Mouse (Mus musculus) gastrocnemius, postnatal 10 days (tissue): ENCODE data around the gene Mfsd4b5. TPM values are rescaled to one million over a fixed set of nuclear protein-coding genes. Genes with fewer than 3 reads are reported as not detected.
"Not testable (repeated sequence)": the region's sequence is repeated elsewhere in the genome, so short reads cannot be mapped to it uniquely, and the experiment has no call there.

Experiments used
- DNase-seq: peaks from one replicate; pipeline ENCODE4 v3.0.0; 2021; ENCODE audit warnings: mixed read lengths
- long read RNA-seq, 2 experiments: library from polyadenylated mRNA; stranded (forward); transcript quantifications; one replicate each; pipeline ENCODE4 v2.0.0; 2021
- total RNA-seq, 2 experiments: library from RNA; stranded (reverse); gene quantifications; 2 replicates each; pipeline ENCODE4 v1.2.3; 2021

Gene Mfsd4b5
- under 1 TPM; 0.52 TPM for total RNA-seq
- long read RNA-seq, experiment 1 = 0 reads
- long read RNA-seq, experiment 2 = 0 reads

DNA sequence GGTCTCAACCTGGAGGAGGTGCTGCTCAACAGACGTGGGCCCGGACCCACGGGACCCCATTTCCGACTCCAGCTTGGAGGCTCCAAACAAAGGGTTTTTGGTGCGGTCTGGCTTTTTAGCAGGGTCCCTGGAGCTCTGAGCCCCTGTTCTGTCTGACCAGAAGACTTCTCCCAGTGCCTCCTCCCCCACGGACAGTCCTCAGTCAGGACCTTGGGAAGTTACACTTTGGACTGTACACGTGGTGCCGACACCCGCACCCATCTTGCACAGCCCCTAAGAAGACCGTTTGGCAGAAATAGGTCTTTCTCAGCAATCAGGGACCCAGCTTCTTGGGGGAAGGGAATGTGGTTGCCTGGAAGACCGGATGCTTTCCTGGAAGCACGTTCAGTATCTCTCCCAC is at the start of gene Mfsd4b5:
Mfsd4b5 (minus strand) TSS at position 181 of the 400 bp plus-strand sequence.
- DNase-seq = no peak

DNA sequence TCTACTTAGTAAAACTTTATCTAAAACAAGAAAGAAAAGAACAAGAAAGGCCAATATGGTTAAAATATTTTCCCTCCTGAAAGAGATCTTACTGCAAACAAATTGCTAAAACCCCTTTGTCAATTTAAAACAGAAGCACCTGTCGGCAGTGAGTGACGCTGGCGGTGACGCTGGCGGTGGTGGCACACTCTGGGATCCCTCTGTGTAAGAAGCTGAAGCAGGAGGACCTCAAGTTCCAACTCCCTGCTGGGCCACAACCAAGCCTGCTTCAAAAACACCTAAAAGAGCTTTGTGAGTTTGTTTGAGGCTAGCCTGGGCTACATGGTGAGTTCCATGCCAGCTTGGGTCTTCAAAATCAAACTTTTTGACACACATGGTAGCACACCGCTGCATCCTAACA is 48.5 kb upstream of the Mfsd4b5 start:
- no peak for DNase-seq

DNA sequence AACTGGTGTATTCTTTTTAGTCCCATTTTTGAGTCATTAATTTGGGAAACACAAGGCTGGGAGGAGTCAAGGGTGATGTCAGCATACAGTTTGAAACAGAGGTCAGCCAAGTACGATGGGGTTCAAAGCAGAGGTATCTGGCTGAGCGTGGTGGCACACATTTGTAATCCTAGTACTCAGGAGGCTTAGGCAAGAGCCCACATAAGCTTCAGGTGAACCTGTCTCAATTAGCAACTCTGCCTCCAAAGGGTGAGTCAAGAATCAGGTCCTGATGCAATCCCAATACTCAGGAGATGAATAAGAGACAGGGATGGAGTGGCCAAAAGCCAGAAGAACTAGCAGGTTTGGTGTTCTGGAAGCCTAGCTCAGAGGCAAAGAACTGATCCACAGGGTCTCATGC is 46.5 kb upstream of the Mfsd4b5 start:
- DNase-seq = no peak

DNA sequence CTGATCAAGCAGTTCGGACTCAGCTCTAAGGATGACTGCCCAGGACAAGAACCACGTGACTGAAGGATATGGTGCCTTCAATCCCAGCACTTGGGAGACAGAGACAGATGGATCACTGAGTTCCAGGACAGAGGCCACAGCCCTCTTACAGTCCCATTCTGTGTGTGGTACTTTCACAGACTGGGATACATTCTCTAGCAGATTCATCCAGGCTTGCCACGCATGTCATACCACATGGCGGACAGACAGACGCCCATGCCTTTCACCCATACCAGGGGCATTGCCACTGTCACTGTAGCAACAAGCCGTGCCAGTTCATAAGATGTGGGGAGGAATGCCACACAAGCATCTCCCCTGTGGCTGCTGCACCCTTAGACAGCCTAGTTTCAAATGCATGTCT is 44.3 kb upstream of the Mfsd4b5 start:
- no peak for DNase-seq

DNA sequence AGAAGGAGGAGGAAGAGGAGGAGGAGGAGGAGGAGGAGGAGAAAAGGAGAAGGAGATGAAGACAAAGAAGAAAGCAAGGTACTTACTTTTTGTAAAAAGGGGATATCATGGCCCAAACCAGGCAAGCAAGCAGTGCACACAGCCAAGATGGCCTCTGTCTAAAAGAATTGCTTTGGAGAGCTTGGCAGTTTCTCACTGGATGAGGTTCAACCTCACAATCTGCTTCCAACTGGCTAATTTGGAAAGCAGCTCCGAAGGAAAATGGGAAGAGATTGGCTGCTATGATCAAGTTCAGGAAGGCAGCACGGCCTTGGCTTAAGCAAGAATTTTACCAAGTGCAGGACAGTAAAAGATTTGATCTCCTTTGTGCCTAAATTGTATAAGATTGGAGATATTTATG is 43.2 kb upstream of the Mfsd4b5 start:
- DNase-seq = no peak

DNA sequence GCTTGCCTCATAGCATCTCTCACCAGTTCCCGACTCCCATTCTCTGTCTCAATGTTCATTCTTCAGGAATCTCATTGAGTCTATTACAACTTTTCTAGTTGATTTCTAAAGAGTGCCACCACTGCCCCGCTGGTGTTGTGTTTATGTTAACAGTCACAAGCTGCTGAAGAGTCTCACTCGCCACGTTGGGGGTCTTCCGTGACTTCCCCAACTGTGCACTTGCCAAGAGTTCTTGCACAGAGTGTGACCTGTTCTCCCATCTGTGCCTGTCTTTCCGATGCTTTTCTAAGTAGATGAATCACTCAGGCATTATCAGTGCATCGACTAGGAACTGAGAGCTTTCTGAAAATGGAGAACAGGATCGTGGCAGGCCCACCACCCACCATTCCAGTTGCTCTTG is 41.6 kb upstream of the Mfsd4b5 start:
- DNase-seq = no peak

DNA sequence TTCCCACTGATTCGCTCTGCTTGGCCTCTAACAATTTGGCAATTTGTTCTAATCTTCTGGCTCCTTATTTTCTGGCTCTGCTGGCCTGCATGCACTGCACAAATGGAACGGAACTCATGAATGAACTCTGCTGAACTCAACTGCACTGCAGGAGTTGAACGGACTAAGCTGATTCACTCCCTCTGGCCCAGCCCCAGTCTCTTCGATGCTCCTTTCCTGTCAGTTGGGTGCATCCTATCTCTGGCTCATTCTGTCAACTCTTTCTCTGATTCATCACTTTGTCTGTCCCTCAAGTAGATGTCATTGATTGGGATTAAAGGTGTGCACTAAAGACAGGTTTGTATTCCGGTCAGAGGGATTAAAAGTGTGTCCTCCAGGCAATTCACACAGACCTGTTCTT is 40.1 kb upstream of the Mfsd4b5 start:
- no peak for DNase-seq

DNA sequence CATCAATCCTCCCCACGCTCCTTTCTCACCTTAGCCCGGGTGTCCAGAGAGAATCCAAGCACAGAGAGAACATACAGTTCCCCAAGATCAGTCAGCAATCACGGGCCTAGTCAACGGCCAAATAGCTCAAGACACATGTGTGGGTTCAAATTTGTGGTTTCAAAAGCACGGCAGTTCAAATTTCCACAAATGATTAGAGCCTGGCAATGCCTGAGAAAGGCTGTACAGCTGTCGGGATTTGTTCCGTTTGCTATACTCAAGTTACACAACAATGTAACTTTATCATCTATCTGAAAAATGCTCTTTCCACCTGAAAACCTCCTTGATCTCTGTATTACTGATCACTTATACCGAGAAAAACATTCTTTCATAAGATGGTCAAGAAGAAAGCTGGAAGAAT is 39.1 kb upstream of the Mfsd4b5 start:
- no peak for DNase-seq

DNA sequence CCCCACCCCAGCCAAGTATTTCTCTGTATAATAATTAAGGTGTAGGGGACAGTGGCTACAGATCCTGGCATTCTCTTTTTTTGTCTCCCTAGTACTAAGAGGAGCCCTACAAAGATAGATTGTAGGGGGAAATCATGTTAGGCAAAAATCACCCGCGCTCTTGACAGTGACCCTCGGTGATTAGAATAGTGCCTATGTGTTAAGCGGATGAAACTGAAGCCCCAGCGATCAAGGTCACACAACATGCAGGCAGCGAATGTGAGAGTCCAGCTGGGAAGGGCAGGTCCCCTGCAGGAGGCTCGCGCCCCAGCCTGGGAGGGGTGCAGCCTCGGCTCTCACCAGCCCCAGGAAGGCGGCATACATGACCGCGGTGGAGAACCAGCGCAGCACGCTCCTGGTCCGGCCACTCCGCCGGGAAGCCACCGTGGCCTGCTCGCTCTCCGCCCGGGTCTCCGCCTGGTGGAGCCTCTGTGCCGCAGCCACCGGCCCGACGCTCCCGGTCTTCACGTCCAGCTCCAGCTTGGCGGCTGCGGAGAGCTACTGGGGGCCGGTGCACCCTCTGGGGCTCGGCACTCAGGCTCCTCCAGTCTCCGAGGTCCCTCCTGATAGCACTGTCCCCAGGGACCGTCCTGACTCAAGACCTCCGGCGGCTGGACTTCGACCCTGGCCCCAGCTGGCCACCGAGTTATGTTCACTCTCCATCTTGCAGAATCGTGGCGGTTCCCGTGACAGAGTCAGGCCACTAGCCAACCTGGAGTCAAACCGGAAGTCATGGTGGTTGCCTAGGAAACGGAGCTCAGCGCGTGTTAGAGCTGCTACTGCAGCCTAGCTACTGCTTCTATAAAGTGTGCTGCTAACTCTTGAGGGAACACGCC is 38.3 kb upstream of the Mfsd4b5 start, which contains the start of gene Mfsd4b1:
Mfsd4b1 (minus strand) TSS at position 715 of the 875 bp plus-strand sequence.
- DNase-seq = peak; percentile 75

DNA sequence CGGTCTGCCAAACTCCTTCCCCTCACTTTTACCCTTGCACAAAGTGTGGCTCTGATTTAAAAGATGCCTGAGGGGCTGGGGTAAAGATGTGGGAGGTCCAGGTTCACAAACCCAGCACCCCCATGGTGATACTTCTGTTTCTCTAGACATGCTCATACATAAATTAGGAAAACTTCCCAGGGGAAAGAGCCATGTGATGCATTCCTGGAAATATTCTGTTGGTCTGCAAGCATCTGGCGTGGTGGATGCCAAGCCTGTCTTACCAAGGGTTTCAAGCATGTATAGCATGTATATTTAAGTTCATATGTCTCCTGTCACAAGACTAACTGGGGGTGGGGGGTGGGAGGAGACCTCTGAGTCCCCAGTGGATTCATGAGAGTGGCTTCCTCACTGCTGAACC is 34.0 kb upstream of the Mfsd4b5 start:
- no peak for DNase-seq

DNA sequence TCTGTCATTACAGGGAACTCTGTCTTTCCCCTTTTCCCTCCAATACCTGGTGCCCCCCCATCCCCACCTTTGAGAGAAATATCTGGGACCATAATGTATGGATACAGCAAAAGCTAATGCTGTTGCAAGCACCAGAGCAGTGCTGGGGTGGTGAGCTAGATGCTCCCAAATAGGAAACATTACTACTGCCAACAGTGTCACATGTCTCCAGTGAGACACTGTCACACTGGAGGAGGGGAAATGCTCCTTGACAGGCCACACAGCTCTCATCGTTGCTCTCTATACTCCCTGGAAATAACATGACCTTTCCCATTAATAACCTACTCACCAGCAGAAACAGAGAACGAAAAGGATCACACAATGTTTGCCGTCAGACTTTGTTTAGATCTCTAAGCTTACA is 33.0 kb upstream of the Mfsd4b5 start:
- DNase-seq = no peak

DNA sequence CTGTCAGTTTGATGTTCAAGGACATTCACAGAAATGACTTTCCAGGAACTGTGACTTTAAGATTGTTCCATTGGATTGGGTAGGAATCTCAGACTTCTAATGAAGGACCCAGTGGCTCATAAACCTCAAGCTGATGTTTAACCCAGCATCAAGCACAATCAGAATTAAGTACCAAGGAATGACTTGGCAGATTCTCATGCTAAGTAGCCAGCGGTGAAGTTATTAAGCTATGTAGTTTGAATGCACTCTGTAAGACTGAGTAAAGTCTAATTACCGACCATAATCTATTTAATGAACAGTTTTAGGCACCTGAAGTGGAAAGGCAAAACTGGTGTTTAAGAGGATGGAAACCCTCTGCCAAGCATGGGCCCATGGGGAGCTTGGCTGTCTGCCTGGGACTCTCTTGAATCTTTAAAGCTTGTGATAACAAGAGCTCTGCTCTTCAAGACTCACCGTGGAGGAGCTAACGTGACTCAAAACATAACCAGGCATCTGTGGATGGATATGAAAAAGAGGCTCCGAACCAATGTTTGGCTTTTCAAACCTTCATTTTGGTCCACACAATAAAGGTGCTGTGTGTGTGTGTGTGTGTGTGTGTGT is 31.9 kb upstream of the Mfsd4b5 start:
- DNase-seq = no peak

DNA sequence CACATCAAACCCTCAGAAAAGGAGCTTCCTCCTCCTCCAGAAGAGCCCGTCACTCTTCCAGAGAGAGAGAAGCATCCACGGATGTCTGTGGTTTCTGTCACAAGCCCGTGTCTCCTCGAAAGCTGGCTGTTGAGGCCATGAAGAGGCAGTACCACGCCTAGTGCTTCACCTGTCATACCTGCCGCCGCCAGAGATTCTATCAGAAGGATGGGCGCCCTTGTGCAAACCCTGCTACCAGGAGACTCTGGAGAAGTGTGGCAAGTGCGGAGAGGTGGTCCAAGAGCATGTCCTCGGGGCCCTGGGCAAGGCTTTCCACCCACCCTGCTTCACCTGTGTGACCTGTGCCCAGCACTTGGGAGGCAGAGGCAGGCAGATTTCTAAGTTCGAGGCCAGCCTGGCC is 23.1 kb upstream of the Mfsd4b5 start:
- DNase-seq = no peak

DNA sequence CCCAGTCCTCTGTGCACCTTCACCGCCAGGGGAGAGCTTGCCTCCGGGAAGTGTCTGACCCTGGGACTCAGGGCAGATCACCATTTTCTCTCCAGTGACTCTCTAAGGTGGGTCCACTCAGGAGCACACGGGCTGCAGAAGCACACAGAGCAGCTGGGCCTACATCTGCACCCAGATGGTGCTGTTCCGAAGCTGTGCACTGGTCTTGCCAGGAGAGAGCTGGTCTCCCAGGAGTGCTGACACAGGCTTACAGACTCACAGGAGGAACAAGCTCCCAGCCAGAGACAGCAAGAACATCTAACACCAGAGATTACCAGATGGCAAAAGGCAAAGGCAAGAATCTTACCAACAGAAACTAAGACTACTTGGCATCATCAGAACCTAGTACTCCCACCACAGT is 22.4 kb upstream of the Mfsd4b5 start:
- DNase-seq = not testable (repeated sequence)

DNA sequence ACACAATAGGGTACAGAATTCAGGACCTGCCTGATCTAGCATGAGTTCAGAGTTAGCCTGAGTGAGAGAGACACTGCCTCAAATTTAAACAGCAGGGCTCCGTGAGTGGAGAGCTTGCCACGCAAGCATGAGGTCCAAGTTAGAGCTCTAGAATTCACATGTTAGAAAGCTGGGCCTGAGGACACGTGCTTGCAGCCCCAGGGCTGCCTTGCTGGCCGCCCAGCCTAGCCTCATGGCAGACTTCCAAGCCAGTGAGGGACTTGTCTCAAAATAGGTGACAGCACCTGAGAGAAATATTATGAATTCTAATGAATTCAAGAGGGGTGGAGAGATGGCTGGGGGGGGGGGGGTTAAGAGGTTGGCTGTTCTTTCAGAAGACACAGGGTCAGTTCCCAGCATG is 21.5 kb upstream of the Mfsd4b5 start:
- no peak for DNase-seq

DNA sequence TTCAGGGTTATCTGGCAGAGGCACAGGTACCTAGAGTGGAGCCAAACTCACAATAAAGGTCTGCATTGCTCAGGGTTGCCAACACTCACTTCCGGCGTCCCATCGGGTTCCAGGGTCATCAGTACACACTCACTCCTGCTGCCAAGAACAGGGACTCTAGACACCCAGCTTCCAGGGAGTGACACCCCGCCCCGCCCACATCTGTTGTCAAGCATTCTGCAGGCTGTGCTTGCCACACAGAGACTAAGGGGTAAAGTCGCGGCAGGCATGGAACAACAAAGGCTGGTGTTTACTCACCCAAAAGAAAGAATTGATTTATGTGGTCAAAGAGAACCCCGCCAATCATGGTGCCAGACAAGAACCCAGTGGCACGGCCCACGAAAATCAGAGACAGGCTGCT is 20.5 kb upstream of the Mfsd4b5 start:
- DNase-seq = no peak

DNA sequence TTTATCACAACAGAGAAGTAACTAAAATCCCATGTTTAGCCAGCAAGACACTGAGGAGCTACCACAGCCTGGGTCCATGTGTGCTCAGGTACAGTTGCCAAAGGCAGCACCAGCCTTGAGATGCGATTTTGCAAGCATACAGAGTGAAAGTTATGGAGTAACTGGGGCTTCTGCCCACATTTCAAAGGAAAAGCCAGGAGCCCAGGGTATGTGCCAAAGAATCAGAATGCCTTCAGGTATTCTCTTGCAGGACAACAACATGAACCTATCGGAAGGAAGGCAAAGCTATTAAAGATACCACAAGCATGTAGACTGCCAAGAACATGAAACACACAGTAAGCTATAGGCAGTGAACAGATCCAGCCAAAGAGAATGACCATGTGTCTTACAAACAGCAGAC is 14.3 kb upstream of the Mfsd4b5 start:
- DNase-seq = no peak

DNA sequence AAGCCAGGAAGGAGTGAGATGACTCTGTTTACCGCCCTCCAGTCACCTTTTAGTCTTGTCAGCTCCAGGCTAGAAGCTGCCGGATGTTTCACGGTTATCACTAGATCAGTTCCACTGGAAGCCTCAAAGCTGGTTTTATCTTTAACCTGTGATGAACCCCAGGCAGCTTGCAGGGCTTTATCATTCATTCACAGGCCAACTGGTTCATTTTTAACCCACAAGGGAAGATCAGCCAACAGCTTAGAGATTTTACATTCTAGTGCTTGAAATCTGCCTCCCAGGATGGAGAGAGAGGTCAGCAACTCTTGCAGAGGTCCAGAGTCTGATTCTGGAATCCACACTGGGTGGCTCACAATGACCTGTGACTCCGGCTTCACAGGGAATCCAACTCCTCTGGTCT is 4.7 kb upstream of the Mfsd4b5 start:
- DNase-seq = no peak

DNA sequence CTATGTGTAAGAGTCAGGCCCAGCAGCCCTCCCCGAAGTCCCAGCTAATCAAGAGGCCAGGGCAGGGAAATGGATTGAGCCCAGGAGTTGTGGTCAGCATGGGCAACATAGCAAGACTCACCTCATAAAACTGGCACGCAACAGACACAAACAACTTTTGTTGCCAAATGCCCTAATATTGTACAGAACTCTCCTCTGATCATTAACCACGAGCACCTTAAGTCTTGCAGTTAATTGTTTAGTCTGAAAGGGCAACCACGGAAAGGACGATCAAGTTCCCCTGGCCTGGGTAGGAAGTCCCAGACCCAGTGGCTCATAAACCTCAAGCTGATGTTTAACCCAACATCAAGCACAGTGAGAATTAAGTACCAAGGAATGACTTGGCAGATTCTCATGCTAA is 3.8 kb downstream of the Mfsd4b5 start:
- no peak for DNase-seq

DNA sequence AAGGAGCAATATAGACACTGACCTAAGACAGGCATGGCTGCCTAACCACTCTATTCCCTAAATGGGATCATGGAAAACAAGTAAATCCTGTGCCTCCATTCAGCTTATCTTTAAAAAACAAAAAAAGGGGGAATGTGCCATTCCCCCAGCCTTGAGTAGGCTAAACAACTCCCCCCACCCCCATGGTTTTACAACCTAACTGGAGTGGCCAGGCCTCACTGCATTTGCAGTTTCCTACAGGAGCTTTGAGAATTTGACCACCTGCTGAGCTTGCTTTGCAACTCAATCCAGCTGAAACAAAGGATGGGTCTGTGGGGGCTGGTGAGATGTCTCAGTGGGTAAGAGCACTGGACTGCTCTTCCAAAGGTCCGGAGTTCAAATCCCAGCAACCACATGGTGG is 8.2 kb downstream of the Mfsd4b5 start:
- no peak for DNase-seq

DNA sequence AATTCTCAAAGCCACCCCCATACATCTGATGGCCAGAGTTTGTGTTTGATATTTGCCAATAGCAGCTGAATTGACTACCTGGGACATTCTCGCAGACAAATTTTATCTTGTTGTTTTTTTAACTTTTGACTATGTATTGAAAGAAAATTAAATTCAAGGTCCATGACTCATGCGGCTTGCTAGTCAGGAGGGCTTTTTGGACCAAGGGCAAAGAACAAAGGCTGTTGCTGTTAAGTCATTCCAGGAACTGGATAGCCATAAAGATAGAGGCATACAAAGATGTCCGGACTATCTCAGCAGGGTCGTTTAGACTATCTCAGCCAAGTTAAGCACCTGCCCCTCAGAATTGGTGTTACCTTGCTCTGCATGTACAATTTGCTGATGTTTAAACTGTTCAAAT is 9.1 kb downstream of the Mfsd4b5 start:
- DNase-seq = no peak

DNA sequence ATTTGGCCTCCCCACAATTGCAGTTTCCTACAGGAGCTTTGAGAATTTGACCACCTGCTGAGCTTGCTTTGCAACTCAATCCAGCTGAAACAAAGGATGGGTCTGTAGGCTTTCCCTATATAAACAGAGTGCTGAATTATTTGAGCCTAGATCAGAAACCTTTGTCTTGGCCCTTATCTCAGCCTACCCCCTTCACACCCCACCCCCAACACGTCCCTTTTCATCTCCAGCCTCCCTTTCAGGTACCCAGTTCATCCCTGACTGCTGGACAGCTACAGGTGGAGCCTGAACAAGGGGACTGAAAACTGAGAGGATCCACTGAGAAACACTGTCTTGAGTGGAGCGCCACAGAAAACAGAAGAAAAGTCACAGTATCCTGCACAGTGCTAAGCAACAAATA is 10.7 kb downstream of the Mfsd4b5 start:
- DNase-seq = no peak

DNA sequence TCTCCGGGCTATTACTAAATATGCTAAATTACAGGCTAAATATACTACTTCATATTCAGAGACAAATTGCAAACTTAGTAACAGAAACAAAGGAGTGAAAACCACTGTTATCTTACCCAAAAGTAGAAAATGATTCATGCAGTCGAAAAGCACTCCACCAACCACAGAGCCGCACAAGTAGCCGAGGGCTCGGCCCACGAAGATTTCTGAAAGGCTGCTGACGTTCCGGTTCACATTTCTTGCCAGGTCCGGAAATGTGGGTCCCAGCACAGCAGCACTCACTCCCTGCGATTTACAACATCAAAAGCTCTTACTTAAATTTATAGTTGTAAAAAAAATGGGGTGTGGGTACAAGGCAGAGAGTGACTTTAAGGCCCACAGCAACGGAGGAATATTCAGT is 11.5 kb downstream of the Mfsd4b5 start:
- no peak for DNase-seq

DNA sequence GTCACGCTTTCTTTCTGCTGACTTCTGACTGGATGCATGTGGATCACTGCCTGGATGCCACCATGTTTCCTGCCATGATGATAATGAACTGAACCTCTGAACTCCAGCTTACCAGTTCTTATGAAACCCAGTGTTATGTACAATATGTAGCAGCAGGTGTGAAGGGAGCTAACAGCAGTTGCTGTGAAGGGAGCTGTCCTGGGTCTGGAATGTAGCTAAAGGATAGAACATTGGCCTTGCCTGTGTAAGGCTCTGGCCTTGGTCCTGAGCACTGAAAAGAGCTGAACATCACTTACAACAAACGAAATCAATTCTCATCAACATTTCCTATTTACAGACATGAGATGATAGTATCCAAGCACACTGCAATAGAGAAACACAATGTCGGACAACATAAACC is 18.9 kb downstream of the Mfsd4b5 start:
- DNase-seq = no peak
